ENCODE assay signal across 14 mouse cellular contexts in the genomic region with DNA sequence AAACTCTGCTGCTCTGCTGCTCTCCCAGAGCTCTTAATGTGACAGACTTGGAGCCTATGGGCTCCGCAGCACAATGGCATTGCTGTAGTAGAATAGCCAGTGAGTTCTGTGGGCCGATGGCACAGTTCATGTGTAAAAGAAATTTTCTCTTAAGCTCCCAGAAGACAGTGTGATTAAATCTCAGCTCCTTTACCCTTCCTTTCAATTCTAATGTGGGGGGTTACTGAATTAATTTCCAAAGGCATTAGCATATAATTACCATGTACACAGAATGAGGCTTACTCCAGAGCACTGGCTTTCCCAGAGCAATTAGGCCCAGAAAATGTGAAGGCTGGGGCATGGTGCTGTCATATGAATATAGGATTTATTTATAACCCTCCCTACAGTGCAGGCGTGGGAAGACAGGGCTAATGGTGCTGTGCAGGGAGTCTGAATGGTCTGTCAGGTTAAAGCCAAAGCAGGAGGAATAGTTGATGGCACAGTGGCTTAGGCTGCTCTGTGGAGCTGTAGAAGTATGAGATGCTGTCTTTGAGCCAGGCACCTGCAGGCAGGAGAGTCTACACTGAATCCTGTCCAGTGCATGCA.
DNase-seq lines count a peak whose midpoint lies in the region; ATAC-seq and TF ChIP-seq lines count a peak whose summit lies in the region.
"Had no signal": no experiment of that assay in that cellular context is flagged by ENCODE, and none has a peak within 500 bp of the region (broad histone marks: within the 10 kb centered on the region; RNA-seq: fewer than 3 reads in every experiment).

No protein-coding gene starts in this region.

- peak overlapping the region; percentile 87 for H3K27ac ChIP-seq in forebrain, embryonic 14.5 days (ENCODE audit: low read depth, low read length)
- H3K27ac ChIP-seq in hindbrain, postnatal 0 days: peak overlapping the region; percentile 45; the same call in 1 of the 2 replicates
- peak overlapping the region; percentile 63 for H3K27ac ChIP-seq in neural tube, embryonic 15.5 days (replicated peaks)
- H3K27ac ChIP-seq: embryonic facial prominence, embryonic 12.5 days; gastrocnemius, adult 2 months; limb, embryonic 12.5 days had no signal

- H3K4me1 ChIP-seq in forebrain, embryonic 14.5 days (ENCODE audit: control insufficient read depth, insufficient read depth, low read length): peaks cover 6% of the 10 kb centered on the region; the same call in 1 of the 2 replicates
- 0 out of 2 replicates have a peak, but pooled peaks cover 5% of the 10 kb centered on the region for H3K4me1 ChIP-seq in hindbrain, postnatal 0 days (ENCODE audit: insufficient read depth, low read length)
- H3K4me1 ChIP-seq in neural tube, embryonic 15.5 days: peaks cover 13% of the 10 kb centered on the region
- H3K4me1 ChIP-seq: embryonic facial prominence, embryonic 12.5 days; limb, embryonic 12.5 days had no signal

- 4% methylated on average over 3 of the region's 3 CpGs for WGBS in forebrain, embryonic 14.5 days
- WGBS in hindbrain, postnatal 0 days: 17% methylated on average over 3 of the region's 3 CpGs
- WGBS in neural tube, embryonic 15.5 days: 15% methylated on average over 3 of the region's 3 CpGs

- no peak overlapping the region for H3K9ac ChIP-seq in forebrain, embryonic 14.5 days (ENCODE audit: low read length)
- no peak overlapping the region for H3K9ac ChIP-seq in hindbrain, postnatal 0 days (replicated peaks; ENCODE audit: low read length)
- H3K9ac ChIP-seq in neural tube, embryonic 15.5 days (replicated peaks): no peak overlapping the region
- H3K9ac ChIP-seq: embryonic facial prominence, embryonic 12.5 days; limb, embryonic 12.5 days had no signal

- H3K27me3 ChIP-seq in forebrain, embryonic 14.5 days (replicated peaks; ENCODE audit: control insufficient read depth, insufficient read depth, low read length): no peaks in the 10 kb centered on the region
- H3K27me3 ChIP-seq in hindbrain, postnatal 0 days (ENCODE audit: insufficient read depth, low read length): no peaks in the 10 kb centered on the region
- H3K27me3 ChIP-seq in neural tube, embryonic 15.5 days (replicated peaks): no peaks in the 10 kb centered on the region
- H3K27me3 ChIP-seq: embryonic facial prominence, embryonic 12.5 days; limb, embryonic 12.5 days had no signal

- no peak for TF ChIP-seq CTCF in hindbrain, postnatal 0 days (IDR thresholded peaks at IDR 0.05; ENCODE audit: low read depth)

- no peaks in the 10 kb centered on the region for H3K36me3 ChIP-seq in forebrain, embryonic 14.5 days (ENCODE audit: control insufficient read depth, insufficient read depth, low read length)
- no peaks in the 10 kb centered on the region for H3K36me3 ChIP-seq in hindbrain, postnatal 0 days (ENCODE audit: insufficient read depth, low read length)
- H3K36me3 ChIP-seq in neural tube, embryonic 15.5 days: no peaks in the 10 kb centered on the region
- H3K36me3 ChIP-seq: embryonic facial prominence, embryonic 12.5 days; limb, embryonic 12.5 days had no signal

- H3K4me3 ChIP-seq in forebrain, embryonic 14.5 days (ENCODE audit: low read depth, low read length): no peak overlapping the region
- no peak overlapping the region for H3K4me3 ChIP-seq in hindbrain, postnatal 0 days (ENCODE audit: low read length)
- no peak overlapping the region for H3K4me3 ChIP-seq in neural tube, embryonic 15.5 days (replicated peaks)
- H3K4me3 ChIP-seq: embryonic facial prominence, embryonic 12.5 days; gastrocnemius, adult 2 months; limb, embryonic 12.5 days had no signal

- peak; percentile 57 for DNase-seq in left cerebral cortex, adult 11 months (ENCODE audit: low spot score)
- no peak for DNase-seq in left cerebral cortex, adult 18-20 months (ENCODE audit: low spot score in 2 of 2)
- peak; percentile 95 for DNase-seq in forebrain, embryonic 14.5 days (ENCODE audit: low spot score)
- DNase-seq in hindbrain, postnatal 0 days (ENCODE audit: low spot score): peak; percentile 54
- no peak for DNase-seq in liver
- DNase-seq in kidney, postnatal 25 days: no peak
- DNase-seq: gastrocnemius, adult 2 months; kidney, adult 8-10 months; layer of hippocampus, adult 9-11 months; lung, adult 2 months; thymus, postnatal 4 days had no signal

- H3K9me3 ChIP-seq in forebrain, embryonic 14.5 days (replicated peaks; ENCODE audit: control insufficient read depth, low read length): 0 out of 2 replicates have a peak, but pooled peaks cover 4% of the 10 kb centered on the region
- no peaks in the 10 kb centered on the region for H3K9me3 ChIP-seq in hindbrain, postnatal 0 days (ENCODE audit: low read length)
- 0 out of 2 replicates have a peak, but pooled peaks cover 2% of the 10 kb centered on the region for H3K9me3 ChIP-seq in neural tube, embryonic 15.5 days (replicated peaks)
- H3K9me3 ChIP-seq: embryonic facial prominence, embryonic 12.5 days; limb, embryonic 12.5 days had no signal

- peak; percentile 99 for ATAC-seq in forebrain, embryonic 14.5 days
- peak; percentile 86 for ATAC-seq in hindbrain, postnatal 0 days
- ATAC-seq in neural tube, embryonic 15.5 days (ENCODE audit: low FRiP score): peak; percentile 76

- peak overlapping the region; percentile 10; the same call in 1 of the 2 replicates for H3K4me2 ChIP-seq in forebrain, embryonic 14.5 days (ENCODE audit: low read length)
- no peak overlapping the region for H3K4me2 ChIP-seq in hindbrain, postnatal 0 days (ENCODE audit: low read depth, low read length)
- H3K4me2 ChIP-seq in neural tube, embryonic 15.5 days: no peak overlapping the region
- H3K4me2 ChIP-seq: embryonic facial prominence, embryonic 12.5 days; limb, embryonic 12.5 days had no signal

Comparison
In these comparisons a context has a peak if more than half of its experiments do, and no peak if none do; other contexts are left out.
1. DNase-seq: peak in left cerebral cortex, adult 11 months (single experiment), forebrain, embryonic 14.5 days (single experiment) and hindbrain, postnatal 0 days (single experiment); none in left cerebral cortex, adult 18-20 months (0 of 2), liver (single experiment) and kidney, postnatal 25 days (0 of 2).
2. Peak in every context shown above with its lines, with median percentiles within 50 percentile points of each other: ATAC-seq and H3K27ac ChIP-seq.